Mouse (Mus musculus): ENCODE measurements at regions not wholly inside any gene's neighbourhood (a gene's known extent, or its start where the extent isn't known, plus 50 kb on each side); places are given as distances from the start of the nearest gene placed in this dataset.

DNA sequence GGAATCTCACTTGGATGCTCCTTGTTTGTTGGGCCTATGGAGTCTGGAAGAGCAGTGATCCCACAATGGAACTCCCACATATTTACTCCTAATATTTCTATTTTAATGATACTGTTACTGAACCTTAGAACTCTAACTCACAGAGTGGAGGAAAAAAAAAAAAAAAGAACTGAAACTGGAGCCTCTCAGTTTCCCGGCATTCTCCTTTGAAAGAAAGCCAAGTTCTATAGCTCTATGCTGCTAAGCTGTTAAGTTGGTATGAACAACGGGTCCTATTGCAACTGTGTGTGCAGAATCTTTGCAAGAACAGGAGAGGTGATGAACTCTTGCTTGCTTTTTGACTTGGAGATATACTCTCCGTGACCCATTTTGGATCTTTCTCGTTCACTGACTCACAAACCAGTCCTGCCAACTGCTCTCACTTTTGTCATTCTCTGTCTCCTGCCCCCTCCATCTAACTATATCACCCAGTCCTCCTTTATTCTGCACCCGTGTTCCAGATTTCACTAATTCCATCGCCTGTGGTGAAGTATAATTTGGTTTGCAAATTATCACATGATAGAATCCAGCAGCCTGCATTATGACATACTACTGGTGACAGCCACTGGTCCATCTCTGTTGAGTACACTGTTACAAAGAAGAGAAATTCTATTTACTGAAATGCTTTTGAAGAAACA is 92.6 kb upstream of the Ctsc start:
- DNase-seq (ENCODE audit: low spot score), result no peak

DNA sequence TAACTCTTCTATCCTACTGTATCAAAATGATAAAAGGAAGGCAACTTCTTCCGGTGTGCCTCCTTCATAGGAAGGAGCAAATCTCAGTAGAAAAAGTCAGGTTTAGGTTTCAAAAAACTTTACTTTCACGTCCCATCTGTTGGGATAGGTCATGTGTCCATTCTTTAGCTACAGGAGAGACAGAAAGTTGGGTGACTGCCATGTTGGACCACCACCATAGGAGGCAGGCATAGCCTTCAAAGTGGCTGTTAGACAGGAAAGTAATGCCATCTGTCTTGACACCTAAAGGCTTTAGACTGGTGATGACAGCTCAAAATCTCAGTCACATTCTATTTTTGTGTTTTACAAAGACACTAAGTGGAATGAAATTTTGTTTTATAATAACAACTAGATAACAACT is 90.3 kb upstream of the Ctsc start:
- DNase-seq (ENCODE audit: low spot score), result no peak

DNA sequence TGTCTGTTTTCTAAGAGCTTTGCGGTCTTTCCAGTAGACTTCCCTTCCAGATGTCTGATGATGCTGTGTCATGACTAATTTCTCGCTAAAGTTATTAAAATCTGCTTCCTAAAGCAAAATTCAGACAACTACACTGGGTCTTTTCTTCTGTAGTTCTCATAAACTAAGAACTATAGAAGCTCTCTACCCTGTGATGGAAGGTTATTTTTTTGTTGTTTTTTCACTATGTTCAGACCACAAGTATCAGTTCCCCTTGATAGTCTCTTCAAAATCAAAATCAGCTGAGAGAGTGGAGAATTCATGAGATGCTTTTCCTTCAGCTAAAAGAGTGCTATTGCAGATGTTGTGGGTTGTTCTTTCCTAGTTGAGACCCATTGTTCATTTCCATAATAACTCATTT is 85.1 kb upstream of the Ctsc start:
- DNase-seq (ENCODE audit: low spot score), result no peak

DNA sequence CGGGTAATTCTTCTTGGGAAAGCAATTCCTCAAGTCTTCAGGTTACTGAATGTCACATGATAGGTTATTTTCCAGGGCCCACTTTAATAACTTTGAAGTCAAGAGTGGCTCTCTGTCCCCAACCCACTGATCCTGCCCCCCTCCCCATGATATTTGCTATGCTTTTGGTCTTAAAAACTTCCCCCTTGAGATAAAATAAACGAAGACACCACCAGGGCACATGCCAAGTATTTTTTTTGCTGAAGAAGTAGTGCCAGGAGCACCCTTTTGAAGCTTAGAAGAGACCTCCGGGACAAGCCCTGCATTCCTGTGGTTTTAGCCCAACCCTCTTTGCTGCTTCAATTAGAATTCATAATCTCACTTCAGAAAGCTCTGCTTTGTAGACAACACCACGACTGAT is 78.8 kb upstream of the Ctsc start:
- no peak for DNase-seq (ENCODE audit: low spot score)

DNA sequence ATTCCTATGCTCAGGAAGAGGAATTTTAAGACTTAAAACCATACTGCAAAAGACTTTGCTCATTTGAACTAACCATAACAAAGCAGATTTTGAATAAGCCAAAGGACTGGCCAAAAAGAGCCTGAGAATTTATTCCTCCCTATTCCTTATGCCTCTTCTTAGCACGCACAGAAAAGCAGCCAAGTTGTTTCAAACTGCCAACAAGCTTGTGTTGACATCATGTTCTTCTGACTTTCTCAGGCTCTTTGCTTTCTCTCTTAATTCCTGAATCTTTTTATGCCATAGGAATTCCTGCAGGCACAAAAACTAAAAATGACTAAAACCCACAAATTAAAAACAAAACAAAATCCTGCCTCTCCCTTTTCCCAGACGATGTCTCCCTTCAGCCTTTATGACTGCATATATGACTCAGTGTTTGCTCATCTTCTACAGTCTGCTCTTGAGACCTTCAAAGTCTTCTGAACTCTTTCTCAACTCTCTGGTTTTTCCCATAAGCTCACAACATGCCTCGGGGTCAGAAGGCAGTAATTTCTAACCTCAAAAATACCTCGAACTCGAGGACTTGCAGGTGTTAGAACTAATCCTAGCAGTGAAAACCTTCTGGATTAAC is 77.9 kb upstream of the Ctsc start:
- DNase-seq (ENCODE audit: low spot score), result no peak

DNA sequence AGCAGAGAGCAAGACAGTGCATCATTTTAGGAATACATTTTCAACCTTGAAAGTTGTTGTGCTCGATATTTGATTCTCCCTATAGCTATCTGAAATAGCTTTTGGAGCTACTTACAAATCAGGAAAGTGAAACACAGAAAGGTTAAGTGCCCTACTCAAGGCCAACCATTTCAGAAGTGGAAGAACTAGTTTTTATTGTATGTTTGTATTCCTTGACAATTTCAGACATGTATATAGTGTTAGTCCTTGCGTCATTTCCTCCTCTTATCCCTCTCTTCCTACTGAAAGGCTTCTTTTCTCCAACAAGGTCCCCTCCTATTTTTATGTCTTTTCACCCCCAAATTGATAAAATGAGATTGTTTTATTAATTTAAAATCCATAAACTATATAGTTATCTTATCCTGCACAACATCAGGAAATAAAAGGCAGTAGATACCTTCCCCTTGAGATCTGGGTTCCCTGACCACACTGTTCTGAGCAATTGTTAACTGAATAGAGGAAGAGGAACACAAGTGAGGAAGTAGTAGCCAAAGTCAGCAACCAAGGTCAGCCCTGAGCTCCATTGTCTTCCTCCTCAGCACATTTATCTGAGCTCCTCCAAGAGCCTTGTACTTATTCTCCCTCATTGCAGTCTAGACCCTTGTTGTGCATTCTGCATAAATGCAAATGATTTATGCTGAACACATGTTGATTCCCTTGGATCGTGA is 76.1 kb upstream of the Ctsc start:
- DNase-seq (ENCODE audit: low spot score), result no peak

DNA sequence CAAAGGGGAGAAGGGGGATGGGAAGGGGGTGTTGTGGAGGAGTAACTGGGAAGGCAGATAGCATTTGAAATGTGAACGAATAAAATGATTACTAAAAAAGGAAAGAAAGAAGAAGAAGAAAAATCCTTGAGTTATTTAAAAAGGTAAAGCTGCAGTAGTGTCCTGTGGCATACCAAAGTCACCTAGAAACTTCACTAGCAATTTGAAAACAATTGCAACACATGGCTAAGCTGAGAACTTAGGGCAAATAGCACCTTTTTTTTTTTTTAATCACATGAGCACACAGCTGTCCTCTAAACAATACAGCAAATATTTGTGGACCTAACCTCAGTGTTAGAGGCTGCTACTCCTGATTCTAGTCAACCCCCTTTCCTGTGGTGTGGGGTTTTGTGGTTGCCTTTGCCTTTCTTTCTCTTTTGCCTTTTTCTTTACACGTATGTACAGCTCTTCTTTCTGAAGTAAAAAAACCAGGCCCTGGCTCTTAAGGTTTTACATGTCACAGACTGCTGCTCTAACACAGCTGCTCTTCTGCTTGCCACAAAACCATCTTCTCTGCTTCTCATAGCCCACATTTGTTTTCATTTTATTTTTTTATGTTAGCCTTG is 71.6 kb upstream of the Ctsc start:
- no peak for DNase-seq (ENCODE audit: low spot score)

DNA sequence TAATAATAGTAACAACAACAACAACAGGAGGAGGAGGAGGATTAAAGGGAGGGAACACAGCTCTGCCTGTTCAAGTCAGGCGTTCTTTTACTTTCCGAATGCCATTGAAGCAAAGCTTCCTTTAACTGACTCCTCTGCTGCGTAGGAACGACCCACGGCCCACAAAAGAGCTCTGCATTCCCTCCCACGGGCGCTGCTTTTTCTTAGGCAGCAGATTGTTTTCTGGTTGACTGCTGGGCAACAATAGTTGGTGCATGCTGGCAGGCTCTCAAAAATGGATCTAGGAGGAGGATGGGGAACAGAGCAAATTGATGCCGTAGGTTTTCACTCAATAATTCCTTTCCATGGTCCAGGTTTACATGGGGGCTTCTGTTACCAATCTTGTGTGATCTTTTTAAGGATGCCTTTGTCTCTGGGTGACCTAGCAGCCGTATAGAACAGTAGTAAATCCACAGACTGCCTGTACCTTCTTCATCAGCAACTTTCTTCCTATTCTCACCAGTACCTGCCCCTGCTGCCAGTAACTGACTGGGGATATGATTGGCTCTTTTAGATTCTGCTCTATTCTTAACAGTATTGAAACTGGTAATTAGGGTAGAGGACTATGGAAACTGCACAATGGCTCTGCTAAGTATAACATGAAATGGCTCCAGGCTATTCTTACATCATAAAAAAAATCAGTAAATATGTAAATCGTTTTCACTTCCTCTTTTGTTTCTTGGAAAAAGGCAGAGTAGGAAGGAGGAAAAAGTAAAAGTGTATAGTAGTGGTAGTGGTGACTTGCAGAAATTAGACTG is 70.8 kb upstream of the Ctsc start:
- DNase-seq (ENCODE audit: low spot score), result peak; percentile 19

DNA sequence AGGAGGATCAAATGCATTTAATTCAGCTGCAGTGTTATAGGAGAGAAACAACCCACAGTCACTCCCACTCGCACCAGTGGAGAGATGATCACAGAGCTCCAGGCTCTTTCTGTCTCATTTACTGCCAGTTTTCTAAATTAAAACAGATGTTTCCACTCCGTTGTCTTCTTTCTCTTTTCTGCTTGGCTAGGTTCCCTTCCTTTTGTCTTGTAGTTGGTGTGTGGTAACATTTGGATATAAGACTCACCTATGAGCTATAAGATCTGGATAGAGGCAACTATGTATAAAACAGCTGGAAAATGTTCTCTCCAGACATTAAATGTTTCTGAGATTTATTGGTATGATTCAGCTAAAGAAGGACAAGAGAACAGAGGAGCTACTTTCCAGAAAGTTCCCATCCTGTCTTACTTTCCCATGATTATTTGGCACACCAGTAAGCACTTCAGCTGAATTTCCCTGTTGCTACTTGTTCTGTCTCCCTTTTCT is 63.1 kb upstream of the Ctsc start:
- DNase-seq (ENCODE audit: low spot score), result no peak

DNA sequence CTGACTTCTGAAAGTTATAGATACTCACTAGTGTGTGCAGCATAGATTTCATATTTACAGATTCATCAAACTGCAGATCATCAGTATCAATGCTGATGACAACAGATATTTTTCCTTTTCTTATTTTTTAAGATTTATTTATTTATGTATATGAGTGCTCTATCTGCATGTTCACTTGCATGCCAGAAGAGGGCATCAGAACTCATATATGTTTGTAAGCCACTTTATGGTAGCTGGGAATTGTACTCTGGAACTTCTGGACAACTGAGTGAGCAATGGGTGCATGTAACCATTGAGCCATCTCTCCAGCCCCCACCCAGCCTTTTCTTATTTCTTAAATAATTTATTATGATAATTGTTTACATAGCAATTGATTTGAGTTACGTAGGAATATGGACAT is 62.5 kb upstream of the Ctsc start:
- DNase-seq (ENCODE audit: low spot score), result no peak

DNA sequence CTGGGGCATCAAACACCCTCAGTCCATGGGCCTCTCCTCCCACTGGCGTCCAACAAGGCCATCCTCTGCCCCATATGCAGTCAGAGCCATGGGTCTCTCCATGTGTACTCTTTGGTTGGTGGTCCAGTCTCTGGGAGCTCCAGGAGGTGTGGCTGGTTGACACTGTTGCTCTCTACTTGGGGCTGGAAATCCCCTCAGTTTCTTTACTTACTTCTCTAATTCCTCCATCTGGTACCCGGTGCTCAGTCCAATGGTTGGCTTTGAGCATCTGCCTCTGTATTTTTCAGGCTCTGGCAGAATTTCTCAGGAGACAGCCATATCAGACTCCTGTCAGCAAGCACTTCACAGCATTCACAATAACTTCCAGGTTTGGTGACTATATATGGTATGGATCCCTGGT is 55.7 kb upstream of the Ctsc start:
- no peak for DNase-seq (ENCODE audit: low spot score)

DNA sequence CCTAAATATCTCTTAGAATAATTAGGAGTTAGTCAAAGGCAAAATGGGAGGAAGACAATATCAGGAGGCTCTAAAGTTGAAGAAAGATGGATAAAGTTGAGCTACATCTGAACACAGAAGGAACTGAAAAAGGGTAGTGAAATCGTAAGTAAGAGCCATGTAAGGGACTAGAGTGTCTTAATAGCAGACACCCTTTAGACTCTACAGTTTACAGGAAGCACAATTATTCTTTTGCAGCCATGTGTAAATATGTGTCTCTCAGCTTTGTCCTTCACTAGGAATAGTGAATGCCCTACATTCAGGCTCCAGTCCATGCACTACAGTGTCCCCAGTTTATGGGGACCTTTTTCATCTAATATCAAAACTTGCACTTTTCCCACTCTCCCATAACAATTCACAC is 52.1 kb upstream of the Ctsc start:
- DNase-seq (ENCODE audit: low spot score), result no peak
